Mouse (Mus musculus): ENCODE data around the gene Ccdc62. TPM values are rescaled to one million over a fixed set of nuclear protein-coding genes. Genes with fewer than 3 reads are reported as not detected.

Ccdc62 gene
- polyA plus RNA-seq, 1 experiment from 2014 or later, result 3.5 TPM

DNA sequence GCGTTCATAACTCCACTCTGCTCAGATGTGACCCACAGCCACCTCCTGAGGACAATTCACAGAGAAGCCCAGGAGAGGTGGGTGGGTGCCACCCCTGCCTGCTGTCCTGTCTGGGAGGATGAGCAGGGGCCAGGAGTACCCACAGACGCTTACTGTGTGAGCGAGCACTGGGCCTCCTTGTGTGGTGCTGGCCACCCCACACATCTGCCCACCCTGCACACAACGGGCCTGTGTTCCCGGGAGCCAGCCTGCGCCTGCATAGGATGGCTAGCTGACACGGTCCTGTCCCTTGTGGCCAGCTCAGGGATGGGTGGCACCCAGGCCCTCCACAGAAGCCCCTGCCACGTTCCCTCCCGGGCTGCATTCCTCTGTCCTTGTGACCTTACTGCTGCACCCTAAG lies 55.0 kb downstream of the Ccdc62 start:
- no peak overlapping the region for H3K9ac ChIP-seq (replicated peaks)
- no peak overlapping the region for H3K4me2 ChIP-seq (replicated peaks)
- ATAC-seq (replicated peaks), result no peak
- H3K27ac ChIP-seq (replicated peaks), result no peak overlapping the region
- no peak overlapping the region for H3K4me3 ChIP-seq
- no peaks in the 10 kb centered on the region for H3K36me3 ChIP-seq
- 71% methylated on average over 9 of the region's 9 CpGs for WGBS
- H3K9me3 ChIP-seq, result no peaks in the 10 kb centered on the region
- peaks cover 5% of the 10 kb centered on the region; the same call in 1 of the 2 replicates for H3K4me1 ChIP-seq
- H3K27me3 ChIP-seq, result no peaks in the 10 kb centered on the region

DNA sequence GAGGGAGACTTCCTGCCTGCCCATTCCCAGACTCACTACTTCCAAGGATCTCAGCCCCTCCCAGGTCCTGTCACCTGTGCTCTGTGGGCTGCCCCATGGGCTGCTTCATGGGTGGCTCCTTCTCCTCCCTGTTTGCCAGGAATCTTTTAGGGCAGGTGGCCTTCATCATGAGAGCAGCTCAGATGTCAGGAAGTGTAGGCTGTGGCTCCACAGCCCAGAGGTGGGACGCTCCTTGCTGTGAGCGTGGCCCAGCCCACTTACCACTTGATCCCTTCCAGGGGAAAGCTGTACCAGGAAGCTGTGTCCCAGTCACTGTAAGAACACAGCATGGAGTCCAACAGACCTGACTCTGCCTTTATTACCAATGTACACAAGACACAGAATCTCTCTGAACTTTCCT lies 56.4 kb downstream of the Ccdc62 start:
- no peaks in the 10 kb centered on the region for H3K36me3 ChIP-seq
- no peak overlapping the region for H3K4me3 ChIP-seq
- no peaks in the 10 kb centered on the region for H3K27me3 ChIP-seq
- no peak for ATAC-seq (replicated peaks)
- no peaks in the 10 kb centered on the region for H3K9me3 ChIP-seq
- H3K4me2 ChIP-seq (replicated peaks), result no peak overlapping the region
- no peak overlapping the region for H3K27ac ChIP-seq (replicated peaks)
- H3K9ac ChIP-seq (replicated peaks), result no peak overlapping the region
- WGBS, result 80% methylated on average over 2 of the region's 2 CpGs
- H3K4me1 ChIP-seq, result no peaks in the 10 kb centered on the region

DNA sequence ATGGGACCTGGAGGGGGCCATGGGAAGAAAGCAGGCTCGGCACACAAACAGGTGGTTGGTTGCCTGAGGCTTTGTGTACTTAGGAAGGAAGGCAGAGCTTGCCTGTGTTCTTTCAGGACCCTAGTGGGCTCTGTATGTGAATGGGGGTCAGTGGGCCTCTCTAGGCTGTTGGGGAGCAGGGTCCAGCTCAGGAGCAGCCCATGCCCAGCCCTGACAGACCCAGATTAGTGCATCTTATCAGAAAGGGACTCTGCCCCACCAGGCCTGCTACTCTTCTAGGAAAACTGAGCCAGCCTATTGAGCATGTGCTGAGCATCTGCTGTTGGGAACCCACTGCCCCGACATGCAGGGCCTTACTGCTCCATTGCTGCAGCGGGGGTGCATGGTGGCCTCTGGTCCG lies 57.0 kb downstream of the Ccdc62 start:
- WGBS, result 79% methylated on average over 4 of the region's 4 CpGs
- peaks cover 3% of the 10 kb centered on the region; the same call in 1 of the 2 replicates for H3K4me1 ChIP-seq
- ATAC-seq (replicated peaks), result no peak

DNA sequence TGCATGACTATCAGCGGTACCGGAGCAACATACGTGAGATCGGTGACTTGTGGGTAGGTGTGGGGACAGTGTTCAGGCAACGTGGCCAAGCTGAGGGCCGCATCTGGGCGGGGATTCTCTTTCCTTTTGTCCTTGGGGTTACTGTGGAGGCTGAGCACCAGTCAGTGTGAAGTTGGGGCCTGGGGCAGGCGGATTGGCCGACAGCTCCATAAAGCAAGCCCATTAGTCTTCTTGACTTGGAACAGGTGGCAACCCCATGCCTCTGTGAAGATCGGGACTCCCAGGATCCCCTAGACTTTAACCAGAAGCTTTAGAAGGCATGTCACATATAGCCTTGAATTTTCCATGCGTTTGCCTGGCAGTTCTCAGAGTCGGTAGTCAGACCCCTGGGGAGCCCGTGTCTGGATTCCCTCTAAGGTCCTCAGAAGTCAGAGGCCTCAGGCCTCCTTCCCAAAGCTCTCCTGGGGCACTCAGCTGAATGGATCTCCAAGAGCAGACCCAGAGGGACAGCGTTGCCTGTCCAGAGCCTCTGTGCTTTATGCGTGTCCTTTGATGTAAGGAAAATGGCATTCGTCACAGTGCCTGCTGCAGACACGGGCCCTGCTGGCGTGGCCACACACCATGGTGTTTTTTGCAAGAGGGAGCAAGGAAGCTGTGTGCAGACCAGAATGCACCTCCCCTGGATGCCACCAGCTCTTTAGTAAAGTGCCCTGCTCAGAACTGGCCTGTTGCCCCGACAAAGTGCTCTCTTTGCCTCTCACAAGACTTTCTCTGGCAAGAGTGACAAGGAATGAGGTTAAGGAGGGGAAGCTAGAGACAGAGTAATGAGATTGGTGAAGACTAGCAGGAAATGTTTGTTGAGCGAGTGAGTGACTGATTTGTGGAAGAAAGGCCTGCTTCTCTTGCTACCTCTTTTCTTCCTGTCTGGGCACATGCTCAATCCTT lies 59.7 kb downstream of the Ccdc62 start:
- no peak overlapping the region for H3K9ac ChIP-seq (replicated peaks)
- ATAC-seq (replicated peaks), result no peak
- H3K27me3 ChIP-seq, result no peaks in the 10 kb centered on the region

More for the DNA sequence above, 57.0 kb downstream of the Ccdc62 start:
- H3K9me3 ChIP-seq, result no peaks in the 10 kb centered on the region
- H3K27me3 ChIP-seq, result no peaks in the 10 kb centered on the region
- no peak overlapping the region for H3K4me3 ChIP-seq
- H3K9ac ChIP-seq (replicated peaks), result no peak overlapping the region
- H3K27ac ChIP-seq (replicated peaks), result no peak overlapping the region
- no peak overlapping the region for H3K4me2 ChIP-seq (replicated peaks)
- no peaks in the 10 kb centered on the region for H3K36me3 ChIP-seq

DNA sequence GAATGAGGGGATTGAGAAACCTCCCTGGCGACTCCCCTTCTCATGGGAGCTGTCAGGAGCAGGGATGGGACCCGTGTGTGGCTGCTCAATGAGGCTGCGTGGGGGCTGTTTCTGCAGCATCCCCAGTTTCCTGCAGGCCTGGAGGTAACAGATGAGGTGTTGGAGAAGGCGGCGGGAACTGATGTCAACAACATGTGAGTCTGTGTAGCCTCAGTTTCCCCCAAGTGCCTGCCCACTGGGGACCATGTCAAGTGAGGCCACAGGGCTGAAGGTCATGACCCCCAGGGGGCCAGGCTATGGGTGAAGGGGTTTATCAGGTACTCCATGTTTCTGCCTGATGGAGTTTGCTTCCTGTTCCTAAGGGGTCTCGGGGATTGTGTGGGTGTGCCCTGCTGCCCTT lies 60.8 kb downstream of the Ccdc62 start:
- no peak overlapping the region for H3K9ac ChIP-seq (replicated peaks)
- H3K4me2 ChIP-seq (replicated peaks), result no peak overlapping the region
- no peaks in the 10 kb centered on the region for H3K9me3 ChIP-seq
- H3K36me3 ChIP-seq, result no peaks in the 10 kb centered on the region
- no peaks in the 10 kb centered on the region for H3K27me3 ChIP-seq
- ATAC-seq (replicated peaks), result no peak
- no peak overlapping the region for H3K4me3 ChIP-seq
- H3K27ac ChIP-seq (replicated peaks), result no peak overlapping the region
- WGBS, result 90% methylated on average over 6 of the region's 6 CpGs
- H3K4me1 ChIP-seq, result peaks cover 16% of the 10 kb centered on the region

More for the DNA sequence above, 59.7 kb downstream of the Ccdc62 start:
- Histone ChIP-seq H3K4me1 (peaks cover 16% of the 10 kb centered on the region), H3K4me2 (replicated peaks) (no peak overlapping the region), H3K4me3 (no peak overlapping the region), H3K27ac (replicated peaks) (no peak overlapping the region), H3K36me3 (no peaks in the 10 kb centered on the region), H3K9me3 (no peaks in the 10 kb centered on the region)
- 77% methylated on average over 20 of the region's 20 CpGs for WGBS

DNA sequence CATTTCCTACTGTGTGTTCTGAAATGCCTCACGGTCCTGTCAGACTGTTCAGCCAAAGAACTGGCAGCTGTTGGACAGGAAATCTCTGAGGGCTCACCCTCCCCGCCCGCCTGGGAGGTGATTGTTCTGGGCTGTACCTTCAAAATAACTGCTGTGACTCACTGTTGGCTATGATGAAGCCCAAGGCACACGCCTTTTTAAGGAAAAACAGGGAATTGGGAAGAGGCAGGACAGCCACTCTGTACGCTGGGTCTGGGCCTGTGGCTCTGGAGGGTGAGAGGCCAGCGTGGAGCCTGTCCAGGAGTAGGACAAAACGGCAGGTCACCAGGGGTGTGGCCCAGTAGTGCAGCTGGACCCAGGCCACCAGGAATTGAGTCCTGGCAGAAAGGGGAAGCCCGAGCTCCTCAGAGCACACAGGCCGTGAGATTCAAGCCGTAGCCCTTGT lies 61.7 kb downstream of the Ccdc62 start:
- 79% methylated on average over 10 of the region's 10 CpGs for WGBS
- no peak overlapping the region for H3K4me2 ChIP-seq (replicated peaks)
- H3K27me3 ChIP-seq, result no peaks in the 10 kb centered on the region
- H3K36me3 ChIP-seq, result no peaks in the 10 kb centered on the region
- no peak overlapping the region for H3K9ac ChIP-seq (replicated peaks)
- peak overlapping the region; percentile 90 for H3K27ac ChIP-seq (replicated peaks)
- no peak overlapping the region for H3K4me3 ChIP-seq
- no peak for ATAC-seq (replicated peaks)
- peaks cover 21% of the 10 kb centered on the region for H3K4me1 ChIP-seq
- no peaks in the 10 kb centered on the region for H3K9me3 ChIP-seq

DNA sequence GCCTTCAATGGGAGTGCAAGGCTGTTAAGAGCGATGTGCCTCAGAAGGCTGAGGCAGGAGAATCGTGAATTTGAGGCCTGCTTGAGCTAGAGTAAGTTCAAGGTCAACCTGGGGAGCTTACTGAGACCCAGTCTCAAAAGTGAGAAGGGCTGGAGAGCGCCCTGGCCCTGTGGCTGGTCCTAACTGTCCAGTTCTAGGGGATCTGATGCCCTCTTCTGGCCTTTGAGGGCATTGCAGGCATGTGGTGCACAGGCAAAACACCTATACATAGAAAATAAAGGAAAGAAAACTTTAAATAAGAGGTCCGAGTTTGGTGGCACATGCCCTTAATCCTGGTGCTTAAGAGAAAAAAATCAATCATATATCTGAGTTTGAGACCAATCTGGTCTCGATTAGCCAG lies 62.3 kb downstream of the Ccdc62 start:
- Histone ChIP-seq H3K4me1 (peaks cover 26% of the 10 kb centered on the region), H3K9ac (replicated peaks) (no peak overlapping the region), H3K27ac (replicated peaks) (peak overlapping the region; percentile 90), H3K4me3 (no peak overlapping the region), H3K4me2 (replicated peaks) (no peak overlapping the region), H3K27me3 (no peaks in the 10 kb centered on the region), H3K9me3 (no peaks in the 10 kb centered on the region), H3K36me3 (no peaks in the 10 kb centered on the region)
- 31% methylated on average over 5 of the region's 5 CpGs for WGBS
- peak; percentile 39; the same call in 1 of the 2 replicates for ATAC-seq (replicated peaks)

DNA sequence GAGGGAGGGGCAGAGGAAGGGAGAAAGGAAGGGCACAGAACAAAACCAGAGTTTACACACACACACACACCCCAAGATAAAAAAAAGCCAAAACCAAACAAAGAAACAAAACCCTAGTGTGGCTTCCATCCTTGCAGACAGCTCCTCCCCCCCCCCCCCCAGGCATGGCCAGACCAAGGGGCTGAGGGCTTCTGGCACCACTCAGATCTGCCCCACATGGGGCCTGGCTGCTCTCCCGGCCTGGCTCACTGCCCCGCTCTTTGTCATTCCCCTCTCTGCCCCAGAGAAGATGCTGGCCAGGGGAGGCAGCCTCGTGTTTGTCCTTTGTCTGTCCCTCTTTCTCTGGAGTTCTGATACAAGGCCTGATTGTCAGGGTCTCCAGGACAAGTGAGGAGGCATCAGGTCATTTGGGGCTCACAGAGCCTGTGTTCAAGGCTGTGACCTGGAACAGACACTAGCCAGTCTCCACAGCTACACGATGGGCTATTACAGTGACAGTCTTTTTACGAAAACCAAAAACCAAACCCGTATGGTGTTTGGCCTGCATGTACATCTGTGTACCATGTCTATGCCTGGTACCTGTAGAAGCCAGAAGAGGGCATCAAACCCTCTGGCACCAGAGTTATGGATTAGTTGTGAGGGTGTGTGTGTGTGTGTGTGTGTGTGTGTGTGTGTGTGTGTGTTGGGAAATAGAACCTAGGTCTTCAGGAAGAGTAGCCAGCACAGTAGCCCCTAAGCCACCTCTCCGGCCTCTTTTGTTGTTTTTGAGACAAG lies 63.0 kb downstream of the Ccdc62 start:
- WGBS, result 41% methylated on average over 7 of the region's 7 CpGs
- ATAC-seq (replicated peaks), result peak; percentile 83

DNA sequence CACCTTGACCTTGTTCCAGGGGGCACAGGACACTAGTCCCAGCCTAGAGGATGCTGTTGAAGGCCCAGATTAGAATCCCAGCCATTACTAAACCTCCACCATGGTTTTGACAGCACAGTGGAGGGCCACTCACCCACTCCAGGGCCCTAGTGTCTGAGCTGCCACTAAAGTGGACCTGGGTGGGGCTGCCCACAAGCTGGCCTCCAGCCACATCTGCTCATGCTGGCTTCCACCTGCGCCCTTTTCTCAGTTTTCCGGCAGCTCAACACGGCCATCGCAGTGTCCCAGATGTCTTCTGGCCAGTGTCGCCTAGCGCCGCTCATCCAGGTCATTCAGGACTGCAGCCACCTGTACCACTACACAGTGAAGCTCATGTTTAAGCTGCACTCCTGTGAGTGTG lies 64.0 kb downstream of the Ccdc62 start:
- peak overlapping the region; percentile 90 for H3K27ac ChIP-seq (replicated peaks)
- no peak for ATAC-seq (replicated peaks)

More for the DNA sequence above, 63.0 kb downstream of the Ccdc62 start:
- Histone ChIP-seq H3K9ac (replicated peaks) (no peak overlapping the region), H3K27me3 (no peaks in the 10 kb centered on the region), H3K4me3 (no peak overlapping the region), H3K4me1 (peaks cover 28% of the 10 kb centered on the region), H3K36me3 (no peaks in the 10 kb centered on the region), H3K27ac (replicated peaks) (peak overlapping the region; percentile 90), H3K9me3 (no peaks in the 10 kb centered on the region), H3K4me2 (replicated peaks) (no peak overlapping the region)

DNA sequence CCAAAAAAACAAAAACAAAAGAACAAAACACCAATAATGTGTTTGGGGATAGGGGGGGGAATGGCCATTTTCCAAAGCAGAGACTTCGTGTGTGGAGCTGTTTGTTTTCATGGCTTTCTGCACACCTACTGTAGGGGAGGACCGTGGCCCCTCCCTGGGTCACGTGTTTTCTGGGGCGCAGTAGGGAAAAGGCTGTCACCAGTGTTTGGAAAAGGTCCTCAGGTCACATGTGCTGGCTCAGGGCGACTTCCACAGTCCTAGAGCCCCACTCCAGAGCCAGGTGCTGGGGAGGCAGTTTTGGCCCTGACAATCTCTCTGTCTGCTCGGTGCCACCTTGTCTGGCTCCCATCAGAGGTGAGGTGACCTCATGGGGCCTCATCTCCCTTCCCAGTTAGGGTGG lies 64.9 kb downstream of the Ccdc62 start:
- 82% methylated on average over 6 of the region's 6 CpGs for WGBS
- Histone ChIP-seq H3K36me3 (no peaks in the 10 kb centered on the region), H3K9me3 (no peaks in the 10 kb centered on the region), H3K4me1 (peaks cover 28% of the 10 kb centered on the region), H3K27me3 (no peaks in the 10 kb centered on the region), H3K27ac (replicated peaks) (no peak overlapping the region), H3K4me2 (replicated peaks) (no peak overlapping the region), H3K4me3 (no peak overlapping the region), H3K9ac (replicated peaks) (no peak overlapping the region)
- no peak for ATAC-seq (replicated peaks)

More for the DNA sequence above, 64.0 kb downstream of the Ccdc62 start:
- H3K9me3 ChIP-seq, result no peaks in the 10 kb centered on the region
- no peak overlapping the region for H3K9ac ChIP-seq (replicated peaks)
- H3K4me2 ChIP-seq (replicated peaks), result no peak overlapping the region
- H3K36me3 ChIP-seq, result no peaks in the 10 kb centered on the region
- 90% methylated on average over 7 of the region's 7 CpGs for WGBS
- H3K4me1 ChIP-seq, result peaks cover 28% of the 10 kb centered on the region
- no peaks in the 10 kb centered on the region for H3K27me3 ChIP-seq
- H3K4me3 ChIP-seq, result no peak overlapping the region

DNA sequence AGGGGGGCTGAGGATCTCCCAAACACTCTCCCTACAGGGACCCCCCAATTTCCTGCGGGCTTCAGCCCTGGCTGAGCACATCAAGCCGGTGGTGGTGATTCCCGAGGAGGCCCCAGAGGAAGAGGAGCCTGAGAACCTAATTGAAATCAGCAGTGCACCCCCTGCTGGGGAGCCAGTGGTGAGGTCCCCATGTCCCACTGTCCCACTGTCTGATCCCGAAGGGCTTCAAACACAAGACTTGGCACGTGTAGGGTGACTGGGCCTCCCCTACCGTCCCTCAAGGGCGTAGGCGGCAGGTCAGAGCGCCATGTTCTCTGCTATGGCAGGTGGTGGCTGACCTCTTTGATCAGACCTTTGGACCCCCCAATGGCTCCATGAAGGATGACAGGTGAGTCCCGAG lies 65.7 kb downstream of the Ccdc62 start:
- H3K4me2 ChIP-seq (replicated peaks), result no peak overlapping the region
- H3K4me3 ChIP-seq, result no peak overlapping the region
- H3K27ac ChIP-seq (replicated peaks), result no peak overlapping the region
- WGBS, result 87% methylated on average over 10 of the region's 10 CpGs
- H3K36me3 ChIP-seq, result no peaks in the 10 kb centered on the region
- no peaks in the 10 kb centered on the region for H3K9me3 ChIP-seq
- H3K9ac ChIP-seq (replicated peaks), result no peak overlapping the region
- ATAC-seq (replicated peaks), result no peak
- peaks cover 31% of the 10 kb centered on the region for H3K4me1 ChIP-seq
- no peaks in the 10 kb centered on the region for H3K27me3 ChIP-seq

DNA sequence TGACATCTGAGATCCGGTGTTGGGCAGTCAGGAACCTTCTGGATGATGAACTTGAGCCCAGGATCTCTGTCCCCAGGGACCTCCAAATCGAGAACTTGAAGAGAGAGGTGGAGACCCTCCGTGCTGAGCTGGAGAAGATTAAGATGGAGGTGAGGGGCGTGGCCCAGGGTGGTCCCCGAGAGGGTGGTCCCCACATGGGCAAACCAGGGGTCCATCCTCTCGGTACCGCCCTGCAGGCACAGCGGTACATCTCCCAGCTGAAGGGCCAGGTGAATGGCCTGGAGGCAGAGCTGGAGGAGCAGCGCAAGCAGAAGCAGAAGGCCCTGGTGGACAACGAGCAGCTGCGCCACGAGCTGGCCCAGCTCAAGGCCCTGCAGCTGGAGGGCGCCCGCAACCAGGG lies 66.2 kb downstream of the Ccdc62 start:
- no peak for ATAC-seq (replicated peaks)
- no peak overlapping the region for H3K4me2 ChIP-seq (replicated peaks)
- H3K9ac ChIP-seq (replicated peaks), result no peak overlapping the region
- H3K27ac ChIP-seq (replicated peaks), result peak overlapping the region; percentile 60
- no peak overlapping the region for H3K4me3 ChIP-seq
- no peaks in the 10 kb centered on the region for H3K27me3 ChIP-seq
- H3K4me1 ChIP-seq, result peaks cover 33% of the 10 kb centered on the region
- WGBS, result 92% methylated on average over 14 of the region's 14 CpGs
- H3K36me3 ChIP-seq, result 0 out of 2 replicates have a peak, but pooled peaks cover 4% of the 10 kb centered on the region
- no peaks in the 10 kb centered on the region for H3K9me3 ChIP-seq
